Mouse (Mus musculus) hindbrain, postnatal 0 days (tissue): ENCODE results near the gene Fcf1. TPM values are rescaled to one million over a fixed set of nuclear protein-coding genes. Genes with fewer than 3 reads are reported as not detected.
A peak's percentile ranks its signal among the peaks of the same experiment; 100 is the strongest.

ENCODE experiments used
- ATAC-seq: fragments of 200-750 bp; cut with Nextera tagmentation; 2 replicates; pipeline ENCODE4 v1.8.0; 2017; ENCODE audit warnings: mild to moderate bottlenecking, moderate TSS enrichment, moderate library complexity
- DNase-seq: peaks from one replicate; pipeline ENCODE4 v3.0.0-alpha.2; 2015; ENCODE audit warnings: low spot score
- H3K27ac ChIP-seq: fragments of 300-500 bp; sonication (generic); 2 replicates; pipeline ENCODE4 v1.5.1; 2014; ENCODE audit warnings: mild to moderate bottlenecking
- H3K27me3 ChIP-seq: fragments of 300-500 bp; sonication (generic); 2 replicates; pipeline ENCODE4 v1.6.1; 2014; ENCODE audit warnings: low read length, mixed read lengths; ENCODE audit not compliant: insufficient read depth
- H3K36me3 ChIP-seq: fragments of 300-500 bp; sonication (generic); 2 replicates; pipeline ENCODE4 v1.6.1; 2014; ENCODE audit warnings: low read length, mixed read lengths; ENCODE audit not compliant: insufficient read depth
- H3K4me1 ChIP-seq: fragments of 300-500 bp; sonication (generic); 2 replicates; pipeline ENCODE4 v1.6.1; 2014; ENCODE audit warnings: antibody characterized with exemption, low read length, mixed read lengths; ENCODE audit not compliant: insufficient read depth
- H3K4me2 ChIP-seq: fragments of 300-500 bp; sonication (generic); 2 replicates; pipeline ENCODE4 v1.6.1; 2014; ENCODE audit warnings: low read depth, mild to moderate bottlenecking, low read length, moderate library complexity, mixed read lengths
- H3K4me3 ChIP-seq: fragments of 300-500 bp; sonication (generic); 2 replicates; pipeline ENCODE4 v1.5.1; 2014; ENCODE audit warnings: low read length
- H3K9ac ChIP-seq: fragments of 300-500 bp; sonication (generic); replicated peaks from 2 replicates; pipeline ENCODE4 v1.6.1; 2014; ENCODE audit warnings: mild to moderate bottlenecking, low read length, moderate library complexity, mixed read lengths
- H3K9me3 ChIP-seq: fragments of 300-500 bp; sonication (generic); 2 replicates; pipeline ENCODE4 v1.6.1; 2016; ENCODE audit warnings: low read length, mixed read lengths
- CTCF ChIP-seq: IDR thresholded peaks from 2 replicates; pipeline ENCODE4 v1.5.1; 2016; ENCODE audit warnings: antibody characterized with exemption, control low read depth, low read depth
- WGBS: fragments of 180-500 bp; shearing (Covaris S2); extraction: QIAGEN DNeasy Blood & Tissue Kit; methylation state at CpG from one replicate; pipeline ENCODE4 v1.1.7; 2014; 5-methylcytosine and 5-hydroxymethylcytosine counted together
- polyA plus RNA-seq: library from polyadenylated mRNA; unstranded; fragments of >200 nt; fragmentation: Nextera tagmentation; extraction: Ambion mirVana; gene quantifications from 2 replicates; pipeline ENCODE4 v1.2.1, GENCODE M21; 2015
- total RNA-seq: library from RNA; depleted of rRNA; stranded (reverse); fragments of >200 nt; gene quantifications from 2 replicates; pipeline ENCODE4 v1.2.3, GENCODE M21; 2014

The Fcf1 gene
- total and polyA plus RNA-seq, 2 experiments from 2014 or later, result 31.3 to 69.7 TPM

DNA sequence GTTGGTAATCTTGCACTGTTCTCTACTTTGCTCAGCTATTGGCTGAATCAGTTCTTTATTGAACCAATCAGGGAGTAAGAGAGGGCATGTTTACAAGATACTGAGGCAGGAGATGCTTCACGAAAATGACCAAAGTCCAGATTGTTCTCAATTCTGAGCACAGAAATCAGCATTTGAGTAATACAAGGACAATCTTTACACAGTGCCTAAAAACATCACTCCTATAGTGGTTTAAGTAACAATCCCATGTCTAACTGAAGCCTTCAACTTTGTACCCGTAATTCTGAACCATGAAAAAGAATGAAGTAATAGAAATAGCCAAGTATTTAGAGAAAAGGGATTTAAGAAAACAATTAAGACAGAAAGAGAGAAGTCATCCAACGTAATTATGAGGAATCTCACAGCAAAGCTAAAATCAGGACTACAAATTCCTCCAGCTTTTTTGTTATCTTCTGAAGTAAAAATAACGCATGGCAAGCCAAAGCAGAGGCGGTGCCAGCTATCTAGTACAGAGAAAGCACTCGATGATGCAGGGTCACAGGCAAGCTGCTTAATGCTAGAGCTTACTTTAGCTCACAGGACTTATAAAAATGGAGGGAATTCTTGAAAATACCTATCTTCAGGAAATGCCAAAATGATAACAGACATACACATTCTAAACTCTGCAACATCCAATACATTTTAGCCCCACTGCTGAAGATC is 22.0 kb upstream of the Fcf1 start:
- DNase-seq, result no peak
- Histone ChIP-seq H3K27me3 (no peaks in the 10 kb centered on the region), H3K36me3 (peaks cover 24% of the 10 kb centered on the region), H3K9me3 (no peaks in the 10 kb centered on the region), H3K9ac (no peak overlapping the region), H3K4me2 (no peak overlapping the region), H3K4me1 (no peaks in the 10 kb centered on the region), H3K4me3 (no peak overlapping the region), H3K27ac (no peak overlapping the region)
- 92% methylated on average over 6 of the region's 6 CpGs for WGBS
- TF ChIP-seq CTCF, result no peak
- ATAC-seq, result no peak

DNA sequence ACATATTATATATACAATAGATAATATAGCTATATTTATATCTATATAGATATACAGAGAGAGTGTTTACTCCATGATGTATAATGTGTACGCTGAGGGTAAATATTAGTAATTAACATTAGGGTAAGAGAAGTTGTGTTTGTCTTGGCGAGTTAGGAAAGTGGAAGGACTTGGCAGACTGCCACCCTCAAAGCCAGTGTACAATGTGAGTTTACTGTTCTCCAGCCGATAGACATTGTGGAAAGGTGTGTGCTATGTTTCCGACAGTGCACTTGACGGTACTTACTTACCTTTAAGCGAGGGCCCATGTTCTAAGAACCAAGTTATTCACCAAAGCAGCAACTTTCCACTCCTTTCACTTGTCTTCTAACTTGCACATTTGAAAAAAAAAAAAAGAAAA is 19.9 kb upstream of the Fcf1 start:
- H3K27ac ChIP-seq, result no peak overlapping the region
- no peak overlapping the region for H3K4me2 ChIP-seq
- H3K4me3 ChIP-seq, result no peak overlapping the region
- WGBS, result 81% methylated on average over 6 of the region's 6 CpGs
- no peaks in the 10 kb centered on the region for H3K4me1 ChIP-seq
- H3K27me3 ChIP-seq, result no peaks in the 10 kb centered on the region
- DNase-seq, result no peak
- no peak for ATAC-seq
- H3K36me3 ChIP-seq, result peaks cover 17% of the 10 kb centered on the region
- H3K9me3 ChIP-seq, result no peaks in the 10 kb centered on the region
- TF ChIP-seq CTCF, result no peak
- H3K9ac ChIP-seq, result no peak overlapping the region

GRCm38 (mm10) chr12:84951531-84951930 is 19.2 kb upstream of the Fcf1 start:
- no peaks in the 10 kb centered on the region for H3K27me3 ChIP-seq
- no peak overlapping the region for H3K4me2 ChIP-seq
- H3K36me3 ChIP-seq, result peaks cover 13% of the 10 kb centered on the region
- H3K4me1 ChIP-seq, result no peaks in the 10 kb centered on the region
- DNase-seq, result no peak
- WGBS, result 46% methylated on average over 8 of the region's 8 CpGs
- no peak overlapping the region for H3K4me3 ChIP-seq
- H3K27ac ChIP-seq, result no peak overlapping the region
- no peak for TF ChIP-seq CTCF
- no peak for ATAC-seq
- no peak overlapping the region for H3K9ac ChIP-seq
- no peaks in the 10 kb centered on the region for H3K9me3 ChIP-seq

DNA sequence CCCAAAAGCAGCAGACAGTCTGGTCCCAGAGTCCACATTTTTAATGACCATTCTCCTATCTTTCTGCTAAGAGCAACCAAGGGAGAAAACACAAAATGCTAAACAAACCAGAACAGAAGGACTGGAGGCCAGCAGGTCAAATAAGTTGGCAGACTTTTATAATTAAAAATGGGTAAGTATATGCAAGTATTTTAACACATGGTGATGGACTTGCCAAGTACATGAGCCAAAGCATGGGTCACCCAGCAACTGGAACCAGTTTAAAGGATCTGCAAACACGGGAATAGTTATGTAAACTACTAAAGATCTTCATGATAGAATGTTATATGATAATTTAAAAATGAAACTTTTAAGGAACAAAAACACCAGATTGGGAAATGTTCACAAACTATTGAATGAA is 18.3 kb upstream of the Fcf1 start:
- peaks cover 13% of the 10 kb centered on the region for H3K36me3 ChIP-seq
- ATAC-seq (no peak), DNase-seq (peak; percentile 4)
- no peaks in the 10 kb centered on the region for H3K27me3 ChIP-seq
- no peak overlapping the region for H3K27ac ChIP-seq
- no peaks in the 10 kb centered on the region for H3K4me1 ChIP-seq
- TF ChIP-seq CTCF, result no peak
- no peak overlapping the region for H3K4me2 ChIP-seq
- no peaks in the 10 kb centered on the region for H3K9me3 ChIP-seq
- no peak overlapping the region for H3K4me3 ChIP-seq
- 47% methylated on average over 1 of the region's 1 CpGs for WGBS
- no peak overlapping the region for H3K9ac ChIP-seq

DNA sequence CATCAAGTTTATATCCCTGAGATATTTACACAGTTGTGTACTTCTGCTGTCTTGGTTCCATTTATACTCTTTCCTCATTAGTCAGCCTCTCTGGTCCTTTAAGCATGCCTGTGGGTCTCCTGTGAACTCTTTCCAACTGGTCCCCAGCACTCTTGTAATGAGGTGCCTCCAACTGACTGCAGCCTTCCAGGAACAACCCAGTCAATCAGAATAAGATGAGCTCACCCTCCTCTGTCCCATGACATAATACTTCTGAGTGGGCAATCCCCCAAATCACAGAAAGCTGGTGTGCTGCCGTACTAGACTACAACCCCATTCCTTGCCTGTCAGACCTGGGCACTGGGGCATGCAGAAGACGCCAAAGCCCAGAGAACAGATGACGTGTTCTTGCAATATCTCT is 14.4 kb upstream of the Fcf1 start:
- ATAC-seq, result no peak
- WGBS, result 88% methylated on average over 3 of the region's 3 CpGs

DNA sequence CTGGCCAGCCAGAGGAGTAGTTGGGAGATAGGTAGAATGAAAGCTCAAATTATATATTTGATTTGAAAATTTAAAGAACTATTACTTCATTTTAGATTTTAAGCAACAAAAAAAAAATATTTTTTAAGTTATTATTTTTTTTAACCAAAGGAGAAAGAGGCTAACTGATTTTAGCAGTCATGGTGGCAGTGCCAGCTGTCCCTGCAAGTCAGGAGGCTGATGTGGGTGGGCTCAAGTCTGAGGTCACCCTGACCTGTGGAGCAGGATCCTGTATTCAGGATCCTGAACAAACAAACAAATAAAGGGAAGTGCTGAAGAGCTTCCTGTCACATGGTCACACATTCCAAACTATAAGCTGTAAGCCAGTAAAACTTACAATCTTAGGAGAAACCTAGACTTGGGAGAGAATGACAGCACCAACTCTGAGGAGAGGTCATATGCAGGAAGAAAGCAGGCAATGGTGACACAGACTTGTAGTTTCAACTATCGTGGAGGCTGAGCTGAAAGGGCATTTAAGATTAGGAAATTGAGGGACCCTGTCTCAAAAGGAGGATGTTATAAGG is 11.8 kb upstream of the Fcf1 start:
- no peak for TF ChIP-seq CTCF
- Histone ChIP-seq H3K27ac (no peak overlapping the region), H3K9ac (no peak overlapping the region), H3K36me3 (no peaks in the 10 kb centered on the region), H3K9me3 (no peaks in the 10 kb centered on the region), H3K27me3 (no peaks in the 10 kb centered on the region), H3K4me3 (no peak overlapping the region), H3K4me2 (no peak overlapping the region), H3K4me1 (no peaks in the 10 kb centered on the region)
- WGBS, result 71% methylated on average over 1 of the region's 1 CpGs
- DNase-seq (no peak), ATAC-seq (no peak)

More for the DNA sequence above, 14.4 kb upstream of the Fcf1 start:
- Histone ChIP-seq H3K9me3 (no peaks in the 10 kb centered on the region), H3K9ac (no peak overlapping the region), H3K27ac (no peak overlapping the region), H3K4me3 (no peak overlapping the region), H3K27me3 (no peaks in the 10 kb centered on the region), H3K4me1 (no peaks in the 10 kb centered on the region), H3K4me2 (no peak overlapping the region), H3K36me3 (no peaks in the 10 kb centered on the region)
- DNase-seq, result no peak
- TF ChIP-seq CTCF, result no peak

GRCm38 (mm10) chr12:84962606-84963005 is 8.1 kb upstream of the Fcf1 start:
- 80% methylated on average over 7 of the region's 7 CpGs for WGBS
- Histone ChIP-seq H3K27me3 (no peaks in the 10 kb centered on the region), H3K36me3 (no peaks in the 10 kb centered on the region), H3K9ac (no peak overlapping the region), H3K4me2 (no peak overlapping the region), H3K27ac (no peak overlapping the region), H3K4me3 (no peak overlapping the region), H3K9me3 (no peaks in the 10 kb centered on the region), H3K4me1 (no peaks in the 10 kb centered on the region)
- TF ChIP-seq CTCF, result no peak
- DNase-seq, result no peak
- no peak for ATAC-seq
